Comparison of ENCODE assay signal across 20 mouse cellular contexts in the genomic region with DNA sequence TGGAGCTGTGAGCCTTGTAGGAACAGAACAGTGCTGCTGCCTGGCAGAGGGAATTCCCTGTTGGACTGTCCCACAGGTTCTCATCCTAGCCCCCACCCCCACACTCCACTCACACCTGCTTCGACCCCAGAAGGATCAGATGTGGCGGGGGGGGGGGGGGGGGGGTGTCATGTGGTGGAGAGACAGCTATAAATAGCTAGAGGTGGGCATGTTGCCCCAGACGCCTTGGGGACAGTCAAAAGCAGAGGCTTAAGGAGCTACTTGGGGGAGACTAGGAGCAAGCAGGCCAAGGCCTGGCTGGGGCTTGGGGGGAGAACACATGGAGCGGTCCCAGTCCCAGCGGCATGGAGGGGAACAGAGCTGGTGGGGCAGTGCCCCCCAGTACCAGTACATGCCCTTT. TPM values are rescaled to one million over a fixed set of nuclear protein-coding genes. Genes with fewer than 3 reads are reported as not detected.
DNase-seq lines count a peak whose midpoint lies in the region; ATAC-seq lines count a peak whose summit lies in the region.
"Had no signal": no experiment of that assay in that cellular context is flagged by ENCODE, and none has a peak within 500 bp of the region (broad histone marks: within the 10 kb centered on the region; RNA-seq: fewer than 3 reads in every experiment).

TSS of gene Clcn1 (plus strand) at position 238 of the 400 bp plus-strand sequence.

- WGBS in heart, embryonic 10.5 days, result 58% methylated on average over 4 of the region's 5 CpGs
- WGBS in neural tube, embryonic 14.5 days, result 72% methylated on average over 4 of the region's 5 CpGs
- 87% methylated on average over 4 of the region's 5 CpGs for WGBS in midbrain, embryonic 12.5 days

- H3K4me2 ChIP-seq in neural tube, embryonic 14.5 days (ENCODE audit: low read depth, low read length), result no peak within 1 kb of the TSS
- H3K4me2 ChIP-seq in midbrain, embryonic 12.5 days (replicated peaks), result no peak within 1 kb of the TSS
- H3K4me2 ChIP-seq: embryonic facial prominence, embryonic 15.5 days; liver, embryonic 11.5 days; lung, embryonic 15.5 days; neural tube, embryonic 12.5 days had no signal

- H3K9ac ChIP-seq in neural tube, embryonic 14.5 days (replicated peaks; ENCODE audit: low read depth, low read length), result no peak within 1 kb of the TSS
- H3K9ac ChIP-seq in midbrain, embryonic 12.5 days (replicated peaks), result no peak within 1 kb of the TSS
- H3K9ac ChIP-seq: embryonic facial prominence, embryonic 15.5 days; lung, embryonic 15.5 days; neural tube, embryonic 12.5 days had no signal

- no peaks in the 10 kb centered on the region for H3K9me3 ChIP-seq in heart, embryonic 10.5 days
- no peaks in the 10 kb centered on the region for H3K9me3 ChIP-seq in neural tube, embryonic 14.5 days (ENCODE audit: control insufficient read depth, low read length)
- no peaks in the 10 kb centered on the region for H3K9me3 ChIP-seq in midbrain, embryonic 12.5 days
- H3K9me3 ChIP-seq: embryonic facial prominence, embryonic 15.5 days; G1E; lung, embryonic 15.5 days; neural tube, embryonic 12.5 days had no signal

- peaks cover 19% of the 10 kb centered on the region for H3K4me1 ChIP-seq in heart, embryonic 10.5 days
- no peaks in the 10 kb centered on the region for H3K4me1 ChIP-seq in neural tube, embryonic 14.5 days (ENCODE audit: control insufficient read depth, insufficient read depth, low read length)
- H3K4me1 ChIP-seq in midbrain, embryonic 12.5 days, result no peaks in the 10 kb centered on the region
- H3K4me1 ChIP-seq: embryonic facial prominence, embryonic 15.5 days; lung, embryonic 15.5 days; neural tube, embryonic 12.5 days had no signal

- peak; percentile 33; the same call in 1 of the 2 replicates for ATAC-seq in neural tube, embryonic 14.5 days (ENCODE audit: low read depth)
- peak; percentile 39; the same call in 1 of the 2 replicates for ATAC-seq in midbrain, embryonic 12.5 days (ENCODE audit: low FRiP score, low read depth)
- ATAC-seq: forebrain, embryonic 14.5 days had no signal

- peaks cover 39% of the 10 kb centered on the region for H3K36me3 ChIP-seq in heart, embryonic 10.5 days
- peaks cover 9% of the 10 kb centered on the region; the same call in 1 of the 2 replicates for H3K36me3 ChIP-seq in neural tube, embryonic 14.5 days (ENCODE audit: control insufficient read depth, insufficient read depth, low read length)
- peaks cover 57% of the 10 kb centered on the region for H3K36me3 ChIP-seq in midbrain, embryonic 12.5 days

- H3K4me3 ChIP-seq in heart, embryonic 10.5 days, result no peak within 1 kb of the TSS
- no peak within 1 kb of the TSS for H3K4me3 ChIP-seq in neural tube, embryonic 14.5 days (ENCODE audit: low read depth, low read length)
- H3K4me3 ChIP-seq in midbrain, embryonic 12.5 days, result no peak within 1 kb of the TSS
- H3K4me3 ChIP-seq: embryonic facial prominence, embryonic 15.5 days; layer of hippocampus, adult 2 months; lung, embryonic 15.5 days; neural tube, embryonic 12.5 days had no signal

- no peak for DNase-seq in heart, embryonic 10.5 days (ENCODE audit: low spot score)
- DNase-seq in heart, postnatal 4 days, result no peak
- DNase-seq in neural tube, embryonic 10.5 days (ENCODE audit: extremely low spot score, low spot score), result no peak
- no peak for DNase-seq in MN1 (ENCODE audit: low spot score)
- no peak for DNase-seq in spleen, adult 18-20 months
- DNase-seq: adrenal gland, postnatal 25 days; cerebellum, postnatal 36 days; heart, adult 11 months; retina, postnatal 1 day; thymus, postnatal 25 days had no signal

- peak within 1 kb of the TSS; percentile 47 for H3K27ac ChIP-seq in heart, embryonic 10.5 days
- no peak within 1 kb of the TSS for H3K27ac ChIP-seq in neural tube, embryonic 14.5 days (ENCODE audit: low read depth, low read length)
- H3K27ac ChIP-seq in midbrain, embryonic 12.5 days (replicated peaks), result no peak within 1 kb of the TSS
- H3K27ac ChIP-seq: embryonic facial prominence, embryonic 15.5 days; layer of hippocampus, adult 2 months; lung, embryonic 15.5 days; neural tube, embryonic 12.5 days had no signal

- H3K27me3 ChIP-seq in heart, embryonic 10.5 days (ENCODE audit: insufficient read depth, poor library complexity, severe bottlenecking), result no peaks in the 10 kb centered on the region
- no peaks in the 10 kb centered on the region for H3K27me3 ChIP-seq in neural tube, embryonic 14.5 days (ENCODE audit: control insufficient read depth, insufficient read depth, low read length)
- H3K27me3 ChIP-seq in midbrain, embryonic 12.5 days, result no peaks in the 10 kb centered on the region
- H3K27me3 ChIP-seq: embryonic facial prominence, embryonic 15.5 days; lung, embryonic 15.5 days; neural tube, embryonic 12.5 days had no signal

RNA-seq across cellular contexts. Expression of gene Clcn1, which starts in this region (rescaled TPM):
- polyA plus RNA-seq in heart, embryonic 10.5 days (2016; fragmentation: Nextera tagmentation; extraction: Ambion mirVana), result 0.59 and 0.67 TPM in 2 replicates
- total RNA-seq in heart, postnatal 4 days (2021), result 1 to 10 TPM; 1.9 to 3.0 TPM
- polyA plus RNA-seq in neural tube, embryonic 14.5 days (2014; fragmentation: Nextera tagmentation; extraction: Ambion mirVana), result 2.2 and 2.6 TPM in 2 replicates
- polyA plus RNA-seq in midbrain, embryonic 12.5 days (2016; fragmentation: Nextera tagmentation; extraction: Ambion mirVana), result 1.3 and 1.8 TPM in 2 replicates
- total RNA-seq: megakaryocyte, adult 5-6 weeks had no signal
- polyA plus RNA-seq: G1E had no signal
